Mouse (Mus musculus): ENCODE data around the gene Gm29554.
"Not testable (repeated sequence)": the region's sequence is repeated elsewhere in the genome, so short reads cannot be mapped to it uniquely, and the experiment has no call there.

Gm29554 gene

DNA sequence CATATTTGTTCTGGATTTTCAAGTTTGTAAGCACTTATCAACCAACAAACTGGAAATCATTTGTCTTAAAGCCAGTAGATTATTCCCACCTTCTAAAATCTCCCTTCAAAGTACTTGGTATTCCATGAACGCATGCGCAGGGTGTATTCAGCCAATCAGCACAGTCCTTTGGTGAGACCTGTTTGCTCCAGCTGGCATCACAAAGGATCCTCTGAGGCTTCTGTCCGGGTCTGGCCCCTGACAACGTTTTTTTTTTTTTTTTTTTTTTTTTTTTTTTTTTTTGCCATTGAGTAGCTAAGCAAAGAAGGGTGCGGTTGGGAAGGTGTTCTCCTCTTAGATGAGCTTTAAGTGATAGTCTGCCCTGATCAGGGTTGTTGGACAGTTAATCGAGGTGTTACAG is at the start of gene Gm29554:
TSS of gene Gm29554 (plus strand) at position 301 of the 400 bp plus-strand sequence.
- not testable (repeated sequence) for DNase-seq
